Mouse (Mus musculus): ENCODE measurements around the gene Hbb-bs. TPM values are rescaled to one million over a fixed set of nuclear protein-coding genes. Genes with fewer than 3 reads are reported as not detected.
A peak's percentile ranks its signal among the peaks of the same experiment; 100 is the strongest.

The Hbb-bs gene
- polyA plus RNA-seq (2015; fragmentation: Nextera tagmentation; extraction: Ambion mirVana): 14,530 and 15,290 TPM in 2 replicates

DNA sequence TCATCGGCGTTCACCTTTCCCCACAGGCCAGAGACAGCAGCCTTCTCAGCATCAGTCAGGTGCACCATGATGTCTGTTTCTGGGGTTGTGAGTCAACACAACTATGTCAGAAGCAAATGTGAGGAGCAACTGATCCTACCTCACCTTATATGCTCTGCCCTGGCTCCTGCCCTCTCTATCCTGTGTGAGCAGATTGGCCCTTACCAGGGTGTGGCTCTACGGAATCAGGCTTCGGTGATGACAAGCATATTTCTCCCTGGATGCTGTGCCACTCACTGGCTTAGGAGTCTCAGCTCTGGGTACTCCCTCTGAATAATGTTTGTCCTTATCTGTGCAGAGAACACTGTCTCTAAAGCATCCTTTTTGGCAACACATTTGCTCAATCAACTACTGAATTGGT lies at the start of gene Hbb-bs:
TSS of gene Hbb-bs (minus strand) at position 289 of the 400 bp plus-strand sequence.
- 92% methylated on average over 4 of the region's 4 CpGs for WGBS
- H3K4me3 ChIP-seq: no peak within 1 kb of the TSS
- no peak within 1 kb of the TSS for H3K4me2 ChIP-seq
- no peak within 1 kb of the TSS for H3K27ac ChIP-seq
- no peaks in the 10 kb centered on the region for H3K36me3 ChIP-seq
- H3K9me3 ChIP-seq: no peaks in the 10 kb centered on the region
- no peaks in the 10 kb centered on the region for H3K27me3 ChIP-seq
- peak; percentile 74; the same call in 1 of the 2 replicates for ATAC-seq (ENCODE audit: borderline replicate concordance, extremely low read depth, low FRiP score, low TSS enrichment)
- no peak within 1 kb of the TSS for H3K9ac ChIP-seq
- H3K4me1 ChIP-seq: no peaks in the 10 kb centered on the region

DNA sequence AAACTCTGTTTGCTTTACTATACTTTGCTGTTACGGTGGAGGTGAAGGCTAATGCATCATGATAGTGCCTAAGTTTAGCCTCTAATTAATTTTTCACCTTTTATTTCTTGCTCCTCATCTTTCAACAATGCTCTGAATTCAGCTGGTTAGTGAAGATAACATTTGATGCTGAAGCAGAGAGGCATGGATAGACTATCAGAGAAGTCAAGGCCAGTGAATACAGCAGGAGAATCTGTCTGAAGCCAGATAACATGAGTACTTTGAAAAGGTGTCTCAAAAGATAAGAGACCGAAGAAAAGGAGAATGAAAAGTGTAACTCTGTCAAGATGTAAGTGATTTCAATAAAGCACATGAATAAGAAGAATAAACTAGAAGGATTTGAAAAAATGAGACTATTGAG lies 49.2 kb upstream of the Hbb-bs start:
- Histone ChIP-seq H3K4me1 (no peaks in the 10 kb centered on the region), H3K36me3 (no peaks in the 10 kb centered on the region), H3K9ac (no peak overlapping the region), H3K27ac (no peak overlapping the region), H3K9me3 (no peaks in the 10 kb centered on the region), H3K4me2 (no peak overlapping the region), H3K27me3 (no peaks in the 10 kb centered on the region), H3K4me3 (no peak overlapping the region)
- WGBS: 64% methylated on average over 2 of the region's 2 CpGs
- no peak for ATAC-seq (ENCODE audit: borderline replicate concordance, extremely low read depth, low FRiP score, low TSS enrichment)

DNA sequence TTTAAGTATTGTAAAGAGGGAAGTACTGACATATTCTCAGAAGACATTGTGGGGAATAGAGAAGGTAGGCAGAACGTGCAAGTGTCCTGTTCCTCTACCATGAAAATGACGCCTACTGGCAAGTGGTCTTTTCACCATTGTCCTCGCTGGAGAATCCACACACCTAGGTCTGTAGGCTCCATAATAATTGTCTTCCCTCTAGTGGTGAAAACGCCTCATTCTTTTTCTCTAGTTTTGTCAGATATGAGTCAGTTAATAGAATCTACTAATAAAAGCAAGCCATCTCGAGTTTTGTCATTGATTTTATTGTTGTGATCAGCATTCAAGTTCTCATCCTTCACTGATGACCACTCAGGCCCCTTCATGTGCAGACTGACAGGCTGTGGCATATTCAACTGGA lies 46.6 kb upstream of the Hbb-bs start:
- 36% methylated on average over 5 of the region's 5 CpGs for WGBS
- ATAC-seq (ENCODE audit: borderline replicate concordance, extremely low read depth, low FRiP score, low TSS enrichment): no peak
- no peak overlapping the region for H3K27ac ChIP-seq
- no peak overlapping the region for H3K4me2 ChIP-seq
- no peak overlapping the region for H3K4me3 ChIP-seq
- no peaks in the 10 kb centered on the region for H3K9me3 ChIP-seq
- H3K36me3 ChIP-seq: no peaks in the 10 kb centered on the region
- H3K27me3 ChIP-seq: no peaks in the 10 kb centered on the region
- H3K9ac ChIP-seq: no peak overlapping the region
- H3K4me1 ChIP-seq: no peaks in the 10 kb centered on the region

DNA sequence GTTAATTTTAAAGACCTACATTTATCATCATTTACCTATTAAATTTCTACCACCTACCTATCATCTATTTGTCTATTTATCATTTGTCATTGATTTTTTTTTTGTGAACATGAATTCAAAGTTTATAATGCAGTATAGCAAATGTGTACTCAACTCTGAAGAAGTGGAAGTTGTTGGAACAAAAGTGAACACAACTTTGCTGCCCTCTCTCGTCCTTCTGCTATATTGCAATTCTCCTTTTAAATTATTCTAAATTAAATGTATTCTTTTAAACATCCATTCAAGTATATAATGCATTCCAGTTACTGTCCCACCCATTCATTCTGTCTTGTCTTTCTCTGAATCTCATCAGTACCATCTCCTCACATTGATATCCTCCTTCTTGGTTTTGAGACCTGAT lies 45.2 kb upstream of the Hbb-bs start:
- no peak overlapping the region for H3K4me3 ChIP-seq
- H3K9ac ChIP-seq: no peak overlapping the region
- H3K36me3 ChIP-seq: no peaks in the 10 kb centered on the region
- H3K4me1 ChIP-seq: no peaks in the 10 kb centered on the region
- H3K27ac ChIP-seq: no peak overlapping the region
- H3K4me2 ChIP-seq: no peak overlapping the region
- 3% methylated on average over 1 of the region's 1 CpGs for WGBS
- H3K27me3 ChIP-seq: no peaks in the 10 kb centered on the region
- ATAC-seq (ENCODE audit: borderline replicate concordance, extremely low read depth, low FRiP score, low TSS enrichment): no peak
- H3K9me3 ChIP-seq: no peaks in the 10 kb centered on the region

DNA sequence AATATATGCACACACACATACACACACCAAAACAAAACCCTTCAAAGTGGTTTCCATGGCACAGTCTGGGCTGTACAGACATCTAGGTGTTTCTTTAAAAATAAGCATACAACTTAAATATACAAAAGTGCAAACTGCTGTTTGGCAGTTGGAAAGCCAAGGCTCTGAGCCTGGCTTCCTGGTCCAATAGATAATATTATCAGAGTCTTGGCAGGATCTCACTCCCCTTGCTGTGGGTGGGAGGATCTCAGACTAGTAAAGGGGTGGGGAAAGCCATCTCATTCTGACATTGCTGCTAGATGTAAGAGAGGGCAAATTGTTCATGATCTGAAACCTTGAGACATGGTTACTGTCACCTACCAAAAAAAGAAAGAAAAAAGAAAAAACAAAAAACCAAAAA lies 42.8 kb upstream of the Hbb-bs start:
- Histone ChIP-seq H3K27ac (no peak overlapping the region), H3K4me2 (no peak overlapping the region), H3K9me3 (no peaks in the 10 kb centered on the region), H3K27me3 (no peaks in the 10 kb centered on the region), H3K4me3 (no peak overlapping the region), H3K4me1 (no peaks in the 10 kb centered on the region), H3K9ac (no peak overlapping the region), H3K36me3 (no peaks in the 10 kb centered on the region)
- ATAC-seq (ENCODE audit: borderline replicate concordance, extremely low read depth, low FRiP score, low TSS enrichment): peak; percentile 49; the same call in 1 of the 2 replicates

DNA sequence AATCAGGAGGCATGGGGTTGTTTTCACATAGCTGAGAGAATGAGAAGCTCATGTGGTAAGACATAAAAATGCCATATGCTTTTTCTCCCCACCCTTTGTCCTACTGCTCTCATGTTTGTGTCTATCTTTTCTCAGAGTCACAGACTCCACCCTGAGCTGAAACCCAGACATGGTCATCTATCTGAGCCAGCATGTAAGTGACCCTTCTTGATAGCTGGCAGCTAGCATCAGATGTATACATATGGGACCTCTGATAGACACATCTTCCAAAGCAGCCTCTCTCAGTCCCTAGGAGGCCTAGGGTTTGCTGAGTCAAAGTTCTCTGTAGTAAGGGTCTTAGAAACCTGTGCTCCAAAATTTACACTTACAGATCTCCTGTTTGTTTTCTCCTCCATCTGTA lies 37.8 kb upstream of the Hbb-bs start:
- H3K27ac ChIP-seq: no peak overlapping the region
- H3K4me1 ChIP-seq: no peaks in the 10 kb centered on the region
- no peaks in the 10 kb centered on the region for H3K36me3 ChIP-seq
- no peak overlapping the region for H3K4me2 ChIP-seq
- H3K4me3 ChIP-seq: no peak overlapping the region
- H3K9me3 ChIP-seq: no peaks in the 10 kb centered on the region
- no peaks in the 10 kb centered on the region for H3K27me3 ChIP-seq
- no peak overlapping the region for H3K9ac ChIP-seq
- peak; percentile 64; the same call in 1 of the 2 replicates for ATAC-seq (ENCODE audit: borderline replicate concordance, extremely low read depth, low FRiP score, low TSS enrichment)

DNA sequence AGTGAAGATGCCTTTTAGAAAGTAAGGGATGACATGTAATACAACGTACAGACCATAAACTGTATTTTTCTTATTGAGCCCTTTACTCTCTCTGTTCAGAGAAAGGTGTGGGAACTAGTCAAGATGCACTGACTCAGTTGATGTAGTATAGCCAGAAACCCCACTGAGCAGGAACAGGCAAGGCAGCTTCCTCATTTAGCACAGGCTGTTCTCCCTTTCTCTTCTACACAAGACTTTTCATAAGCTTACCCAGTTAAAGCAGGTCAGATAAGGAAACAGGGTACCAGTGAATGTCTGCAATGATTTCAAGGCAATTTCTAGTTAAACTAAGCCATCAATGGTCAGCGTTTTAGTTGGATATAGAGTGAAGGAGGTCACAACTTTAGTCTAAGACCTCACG lies 33.6 kb upstream of the Hbb-bs start:
- H3K9ac ChIP-seq: no peak overlapping the region
- 76% methylated on average over 3 of the region's 3 CpGs for WGBS

DNA sequence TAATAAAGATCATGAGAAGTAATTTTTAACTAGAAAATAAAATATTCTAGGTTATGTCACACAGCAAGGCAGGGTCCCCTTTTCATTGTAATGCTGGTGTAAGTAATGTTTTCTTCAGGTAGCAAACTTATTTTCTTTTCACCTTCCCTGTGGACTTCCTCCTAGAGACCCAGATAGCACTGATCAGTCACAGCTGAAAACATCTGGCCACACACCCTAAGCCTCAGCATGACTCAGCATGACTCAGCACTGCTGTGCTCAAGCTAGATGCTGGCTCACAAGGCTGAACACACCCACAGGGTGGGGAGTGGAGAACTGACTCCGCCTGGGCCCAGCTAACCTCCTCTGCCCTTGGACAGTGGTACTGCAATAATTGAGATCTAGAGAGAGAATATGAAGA lies 33.0 kb upstream of the Hbb-bs start:
- H3K36me3 ChIP-seq: no peaks in the 10 kb centered on the region
- H3K4me3 ChIP-seq: no peak overlapping the region
- no peaks in the 10 kb centered on the region for H3K4me1 ChIP-seq
- H3K4me2 ChIP-seq: no peak overlapping the region
- H3K27ac ChIP-seq: no peak overlapping the region
- no peaks in the 10 kb centered on the region for H3K9me3 ChIP-seq
- H3K27me3 ChIP-seq: no peaks in the 10 kb centered on the region
- ATAC-seq (ENCODE audit: borderline replicate concordance, extremely low read depth, low FRiP score, low TSS enrichment): peak; percentile 81
- 53% methylated on average over 1 of the region's 1 CpGs for WGBS
- H3K9ac ChIP-seq: no peak overlapping the region

More for the DNA sequence above, 33.6 kb upstream of the Hbb-bs start:
- Histone ChIP-seq H3K4me1 (no peaks in the 10 kb centered on the region), H3K9me3 (no peaks in the 10 kb centered on the region), H3K4me2 (no peak overlapping the region), H3K4me3 (no peak overlapping the region), H3K36me3 (no peaks in the 10 kb centered on the region), H3K27me3 (no peaks in the 10 kb centered on the region), H3K27ac (no peak overlapping the region)
- no peak for ATAC-seq (ENCODE audit: borderline replicate concordance, extremely low read depth, low FRiP score, low TSS enrichment)

DNA sequence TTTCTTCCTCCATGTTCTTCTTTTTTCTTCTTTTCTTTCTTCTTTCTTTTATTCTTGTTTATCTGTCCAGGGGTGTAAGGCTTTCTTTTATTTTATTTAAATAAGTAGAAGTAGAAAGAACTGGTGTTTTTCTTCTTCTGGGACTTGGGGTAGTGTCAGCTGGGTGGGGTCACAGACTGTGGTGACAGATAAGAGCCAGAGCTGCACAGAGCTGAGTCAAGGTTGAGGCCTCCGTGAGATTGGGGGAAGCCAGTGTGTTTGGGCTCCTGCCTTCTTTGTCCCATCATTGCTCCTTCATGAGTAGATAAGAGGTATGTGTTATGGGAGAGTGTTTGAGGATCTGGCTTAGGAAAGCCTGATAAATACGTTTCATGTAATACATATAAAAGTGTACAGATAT lies 31.2 kb upstream of the Hbb-bs start:
- H3K4me3 ChIP-seq: no peak overlapping the region

DNA sequence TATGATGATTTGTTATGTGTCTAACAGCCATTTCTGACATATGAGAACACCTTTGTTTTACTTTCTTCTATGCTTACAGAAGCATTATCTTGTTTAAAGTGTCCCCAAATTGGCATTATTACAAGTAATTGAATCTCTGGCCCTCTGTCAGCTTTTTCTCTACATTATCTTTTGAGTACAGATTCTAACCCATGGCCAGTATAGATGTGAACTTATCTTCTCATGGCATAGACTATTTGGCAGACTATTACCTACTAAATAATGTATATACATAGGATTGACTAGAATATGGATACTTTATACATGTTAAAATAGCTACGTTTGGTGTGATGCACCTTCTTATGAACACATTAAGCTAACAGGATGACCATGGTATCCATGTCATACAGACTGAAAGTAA lies 26.8 kb upstream of the Hbb-bs start:
- 45% methylated on average over 1 of the region's 1 CpGs for WGBS
- Histone ChIP-seq H3K36me3 (no peaks in the 10 kb centered on the region), H3K4me3 (no peak overlapping the region), H3K27ac (no peak overlapping the region), H3K4me1 (no peaks in the 10 kb centered on the region), H3K9ac (no peak overlapping the region), H3K9me3 (no peaks in the 10 kb centered on the region), H3K27me3 (no peaks in the 10 kb centered on the region), H3K4me2 (no peak overlapping the region)
- ATAC-seq (ENCODE audit: borderline replicate concordance, extremely low read depth, low FRiP score, low TSS enrichment): no peak

More for the DNA sequence above, 31.2 kb upstream of the Hbb-bs start:
- peak; percentile 70; the same call in 1 of the 2 replicates for ATAC-seq (ENCODE audit: borderline replicate concordance, extremely low read depth, low FRiP score, low TSS enrichment)
- WGBS: 40% methylated on average over 2 of the region's 2 CpGs
- H3K9me3 ChIP-seq: no peaks in the 10 kb centered on the region
- no peak overlapping the region for H3K9ac ChIP-seq
- no peak overlapping the region for H3K4me2 ChIP-seq
- H3K27ac ChIP-seq: no peak overlapping the region
- H3K36me3 ChIP-seq: no peaks in the 10 kb centered on the region
- H3K4me1 ChIP-seq: no peaks in the 10 kb centered on the region
- no peaks in the 10 kb centered on the region for H3K27me3 ChIP-seq

DNA sequence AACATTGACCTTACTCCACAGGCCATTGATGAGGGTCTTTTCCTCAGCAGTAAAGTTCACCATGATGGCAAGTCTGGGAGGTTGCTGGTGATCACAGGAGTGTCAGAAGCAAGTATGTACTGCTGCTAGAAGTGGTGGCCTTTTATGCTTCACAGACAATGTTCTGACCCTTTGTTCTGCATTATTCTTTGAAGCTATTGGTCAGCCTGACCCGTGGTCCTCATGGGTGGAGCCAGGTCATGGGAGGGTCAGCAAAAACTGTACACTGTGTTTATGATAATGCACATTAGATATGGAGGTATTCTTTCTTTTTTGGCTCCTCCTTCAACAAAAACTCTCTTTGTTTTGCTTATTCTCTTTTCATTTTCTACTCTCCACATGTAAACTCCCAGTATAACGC lies 25.2 kb upstream of the Hbb-bs start, which contains the start of gene Hbb-y:
TSS of gene Hbb-y (minus strand) at position 127 of the 400 bp plus-strand sequence.
- Histone ChIP-seq H3K4me1 (no peaks in the 10 kb centered on the region), H3K27ac (no peak within 1 kb of the TSS), H3K9ac (no peak within 1 kb of the TSS), H3K9me3 (no peaks in the 10 kb centered on the region), H3K4me3 (no peak within 1 kb of the TSS), H3K36me3 (no peaks in the 10 kb centered on the region), H3K27me3 (no peaks in the 10 kb centered on the region), H3K4me2 (no peak within 1 kb of the TSS)
- no peak for ATAC-seq (ENCODE audit: borderline replicate concordance, extremely low read depth, low FRiP score, low TSS enrichment)
- WGBS: 61% methylated on average over 2 of the region's 2 CpGs

DNA sequence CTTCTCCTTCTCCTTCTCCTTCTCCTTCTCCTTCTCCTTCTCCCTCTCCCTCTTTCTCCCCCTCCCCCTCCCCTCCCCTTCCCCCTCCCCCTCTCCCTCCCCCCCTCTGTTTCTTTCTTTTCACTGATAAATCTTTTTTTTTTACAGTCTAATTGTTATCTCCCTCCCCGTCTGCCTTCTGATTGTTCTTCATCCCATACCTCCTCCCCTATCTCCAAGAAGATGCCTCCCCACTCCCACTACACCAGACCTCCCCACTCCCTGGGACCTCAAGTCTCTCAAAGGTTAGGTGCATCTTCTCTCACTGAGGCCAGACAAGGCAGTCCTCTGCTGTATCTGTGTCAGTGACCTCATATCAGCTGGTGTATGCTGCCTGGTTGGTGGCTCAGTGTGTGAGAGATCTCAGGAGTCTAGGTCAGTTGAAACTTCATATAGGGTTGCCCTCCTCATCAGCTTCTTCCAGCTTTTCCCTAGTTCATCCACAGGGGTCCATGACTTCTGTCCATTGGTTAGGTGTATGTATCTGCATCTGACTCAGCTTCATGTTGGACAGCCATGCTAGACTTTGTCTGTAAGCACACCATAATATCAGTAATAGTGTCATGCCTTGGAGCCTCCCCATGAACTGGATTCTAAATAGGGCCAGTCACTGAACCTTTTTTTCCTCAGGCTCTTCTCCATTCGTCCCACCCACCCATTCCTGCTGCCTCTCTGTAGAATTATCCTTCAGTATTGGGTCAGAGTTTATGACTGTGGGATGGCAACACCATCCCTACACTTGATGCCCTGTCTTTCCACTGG lies 16.8 kb upstream of the Hbb-bs start:
- no peaks in the 10 kb centered on the region for H3K4me1 ChIP-seq
- no peak overlapping the region for H3K4me3 ChIP-seq
- H3K36me3 ChIP-seq: no peaks in the 10 kb centered on the region
- no peak overlapping the region for H3K4me2 ChIP-seq
- 42% methylated on average over 2 of the region's 2 CpGs for WGBS
- H3K9ac ChIP-seq: no peak overlapping the region
- no peak for ATAC-seq (ENCODE audit: borderline replicate concordance, extremely low read depth, low FRiP score, low TSS enrichment)
- H3K9me3 ChIP-seq: no peaks in the 10 kb centered on the region
- H3K27me3 ChIP-seq: no peaks in the 10 kb centered on the region
- no peak overlapping the region for H3K27ac ChIP-seq

Measured in lung, embryonic 15.5 days (tissue).